Mouse (Mus musculus) hindbrain, embryonic 15.5 days (tissue): ENCODE measurements around the gene Ing2. TPM values are rescaled to one million over a fixed set of nuclear protein-coding genes. Genes with fewer than 3 reads are reported as not detected.
A peak's percentile ranks its signal among the peaks of the same experiment; 100 is the strongest.

ENCODE experiments used
- ATAC-seq: fragments of 200-750 bp; cut with Nextera tagmentation; 2 replicates; pipeline ENCODE4 v1.8.0; 2017; ENCODE audit warnings: low read depth, moderate number of reproducible peaks, moderate TSS enrichment; ENCODE audit not compliant: low FRiP score
- H3K27ac ChIP-seq: fragments of 300-500 bp; sonication (generic); replicated peaks from 2 replicates; pipeline ENCODE4 v1.5.1; 2015; ENCODE audit warnings: mild to moderate bottlenecking, inconsistent platforms
- H3K27me3 ChIP-seq: fragments of 300-500 bp; sonication (generic); 2 replicates; pipeline ENCODE4 v1.6.1; 2015; ENCODE audit warnings: control low read depth, inconsistent platforms
- H3K36me3 ChIP-seq: fragments of 300-500 bp; sonication (generic); 2 replicates; pipeline ENCODE4 v1.6.1; 2015; ENCODE audit warnings: control low read depth, inconsistent platforms
- H3K4me1 ChIP-seq: fragments of 300-500 bp; sonication (generic); replicated peaks from 2 replicates; pipeline ENCODE4 v1.6.1; 2015; ENCODE audit warnings: control low read depth, inconsistent platforms
- H3K4me2 ChIP-seq: fragments of 300-500 bp; sonication (generic); 2 replicates; pipeline ENCODE4 v1.6.1; 2015; ENCODE audit warnings: moderate library complexity, mild to moderate bottlenecking, inconsistent platforms
- H3K4me3 ChIP-seq: fragments of 300-500 bp; sonication (generic); 2 replicates; pipeline ENCODE4 v1.5.1; 2015; ENCODE audit warnings: mild to moderate bottlenecking, inconsistent platforms
- H3K9ac ChIP-seq: fragments of 300-500 bp; sonication (generic); 2 replicates; pipeline ENCODE4 v1.6.1; 2015; ENCODE audit warnings: inconsistent platforms
- H3K9me3 ChIP-seq: fragments of 300-500 bp; sonication (generic); 2 replicates; pipeline ENCODE4 v1.6.1; 2016; ENCODE audit warnings: control low read depth, inconsistent platforms
- WGBS: fragments of 180-500 bp; shearing (Covaris S2); methylation state at CpG from one replicate; pipeline ENCODE4 v1.1.7; 2015; 5-methylcytosine and 5-hydroxymethylcytosine counted together
- polyA plus RNA-seq: library from polyadenylated mRNA; unstranded; fragments of >200 nt; fragmentation: Nextera tagmentation; extraction: Ambion mirVana; gene quantifications from 2 replicates; pipeline ENCODE4 v1.2.1, GENCODE M21; 2015

Gene Ing2
- polyA plus RNA-seq, 1 experiment from 2014 or later = 6.7 TPM

- no peak overlapping the region for H3K4me3 ChIP-seq
- peaks cover 3% of the 10 kb centered on the region; the same call in 1 of the 2 replicates for H3K9me3 ChIP-seq
- no peak overlapping the region for H3K27ac ChIP-seq
- no peaks in the 10 kb centered on the region for H3K36me3 ChIP-seq
- peaks cover 5% of the 10 kb centered on the region; the same call in 1 of the 2 replicates for H3K27me3 ChIP-seq
- 70% methylated on average over 10 of the region's 10 CpGs for WGBS
- no peak overlapping the region for H3K4me2 ChIP-seq
- ATAC-seq = no peak
- H3K4me1 ChIP-seq = 0 out of 2 replicates have a peak, but pooled peaks cover 5% of the 10 kb centered on the region
- H3K9ac ChIP-seq = no peak overlapping the region
These were observed 16.5 kb upstream of the Ing2 start for GRCm38 (mm10) chr8:47691831-47692230.

GRCm38 (mm10) chr8:47691303-47691702 lies 15.9 kb upstream of the Ing2 start:
- no peak overlapping the region for H3K27ac ChIP-seq
- no peaks in the 10 kb centered on the region for H3K36me3 ChIP-seq
- 38% methylated on average over 7 of the region's 7 CpGs for WGBS
- H3K4me1 ChIP-seq = 0 out of 2 replicates have a peak, but pooled peaks cover 5% of the 10 kb centered on the region
- peaks cover 5% of the 10 kb centered on the region; the same call in 1 of the 2 replicates for H3K27me3 ChIP-seq
- H3K9ac ChIP-seq = no peak overlapping the region
- no peak overlapping the region for H3K4me3 ChIP-seq
- peaks cover 3% of the 10 kb centered on the region; the same call in 1 of the 2 replicates for H3K9me3 ChIP-seq
- ATAC-seq = no peak
- H3K4me2 ChIP-seq = peak overlapping the region; percentile 54

DNA sequence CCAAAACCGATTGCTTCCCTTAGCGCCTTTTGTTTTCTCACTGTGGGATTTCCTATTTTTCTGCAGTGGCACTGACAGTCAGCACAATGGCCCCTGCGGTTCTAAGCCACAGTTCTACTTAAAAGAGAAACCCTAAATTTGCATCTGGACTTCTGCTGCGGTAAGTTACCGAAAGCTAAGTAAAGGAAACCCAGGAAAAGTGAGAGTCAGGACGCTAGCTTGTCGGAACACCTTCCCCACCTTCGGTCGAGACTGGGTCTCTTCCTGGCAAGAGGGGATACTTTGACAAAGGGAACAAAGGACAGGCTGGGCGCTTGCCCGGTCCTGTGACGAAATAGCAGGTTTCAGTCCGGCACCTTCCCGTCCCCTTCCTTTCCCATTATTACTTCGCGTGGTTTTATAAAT lies 15.3 kb upstream of the Ing2 start:
- peak overlapping the region; percentile 23 for H3K4me3 ChIP-seq
- ATAC-seq = no peak
- no peak overlapping the region for H3K9ac ChIP-seq
- under 1% methylated on average over 16 of the region's 16 CpGs for WGBS
- H3K27ac ChIP-seq = no peak overlapping the region
- peaks cover 5% of the 10 kb centered on the region; the same call in 1 of the 2 replicates for H3K27me3 ChIP-seq
- H3K4me2 ChIP-seq = peak overlapping the region; percentile 54
- peaks cover 3% of the 10 kb centered on the region; the same call in 1 of the 2 replicates for H3K9me3 ChIP-seq
- H3K4me1 ChIP-seq = 0 out of 2 replicates have a peak, but pooled peaks cover 5% of the 10 kb centered on the region
- H3K36me3 ChIP-seq = no peaks in the 10 kb centered on the region

- Histone ChIP-seq H3K4me1 (0 out of 2 replicates have a peak, but pooled peaks cover 5% of the 10 kb centered on the region), H3K27me3 (peaks cover 5% of the 10 kb centered on the region; the same call in 1 of the 2 replicates), H3K9me3 (peaks cover 3% of the 10 kb centered on the region; the same call in 1 of the 2 replicates), H3K36me3 (no peaks in the 10 kb centered on the region), H3K27ac (no peak overlapping the region), H3K9ac (no peak overlapping the region), H3K4me3 (no peak overlapping the region), H3K4me2 (no peak overlapping the region)
- no peak for ATAC-seq
- 55% methylated on average over 12 of the region's 12 CpGs for WGBS
These were observed 14.5 kb upstream of the Ing2 start for GRCm38 (mm10) chr8:47689704-47690326.

DNA sequence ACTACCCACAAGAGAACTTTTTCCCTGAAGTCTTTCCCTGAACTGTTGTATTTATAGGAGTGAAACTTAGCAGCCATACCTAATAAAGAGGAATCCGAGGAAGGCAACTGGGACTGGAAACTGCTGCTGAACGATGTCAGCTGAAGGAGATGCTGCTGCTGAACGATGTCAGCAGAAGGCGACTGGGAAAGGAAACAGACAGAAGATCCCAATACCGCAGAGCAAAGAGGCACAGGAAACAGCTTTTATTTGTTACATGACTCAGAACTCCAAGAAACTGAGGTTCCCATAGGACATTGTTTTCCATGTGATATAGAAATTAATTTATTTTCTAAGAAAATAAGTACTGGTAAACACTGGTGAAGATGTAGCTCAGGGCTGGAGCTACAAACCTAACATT lies 9.1 kb upstream of the Ing2 start:
- Histone ChIP-seq H3K9ac (no peak overlapping the region), H3K36me3 (no peaks in the 10 kb centered on the region), H3K4me3 (no peak overlapping the region), H3K27me3 (no peaks in the 10 kb centered on the region), H3K4me1 (no peaks in the 10 kb centered on the region), H3K27ac (no peak overlapping the region), H3K4me2 (no peak overlapping the region), H3K9me3 (no peaks in the 10 kb centered on the region)
- 84% methylated on average over 5 of the region's 5 CpGs for WGBS
- ATAC-seq = no peak

- Histone ChIP-seq H3K27ac (no peak overlapping the region), H3K4me2 (no peak overlapping the region), H3K27me3 (no peaks in the 10 kb centered on the region), H3K36me3 (no peaks in the 10 kb centered on the region), H3K4me1 (no peaks in the 10 kb centered on the region), H3K9ac (no peak overlapping the region), H3K9me3 (no peaks in the 10 kb centered on the region), H3K4me3 (no peak overlapping the region)
- WGBS = 92% methylated on average over 9 of the region's 9 CpGs
- no peak for ATAC-seq
These were observed 8.6 kb upstream of the Ing2 start for GRCm38 (mm10) chr8:47683994-47684393.

GRCm38 (mm10) chr8:47680306-47680705 lies 5.0 kb upstream of the Ing2 start:
- 83% methylated on average over 4 of the region's 4 CpGs for WGBS
- Histone ChIP-seq H3K9me3 (no peaks in the 10 kb centered on the region), H3K4me1 (peaks cover 9% of the 10 kb centered on the region; the same call in 1 of the 2 replicates), H3K36me3 (no peaks in the 10 kb centered on the region), H3K27me3 (no peaks in the 10 kb centered on the region), H3K4me2 (no peak overlapping the region), H3K4me3 (no peak overlapping the region), H3K9ac (no peak overlapping the region), H3K27ac (no peak overlapping the region)
- ATAC-seq = no peak

DNA sequence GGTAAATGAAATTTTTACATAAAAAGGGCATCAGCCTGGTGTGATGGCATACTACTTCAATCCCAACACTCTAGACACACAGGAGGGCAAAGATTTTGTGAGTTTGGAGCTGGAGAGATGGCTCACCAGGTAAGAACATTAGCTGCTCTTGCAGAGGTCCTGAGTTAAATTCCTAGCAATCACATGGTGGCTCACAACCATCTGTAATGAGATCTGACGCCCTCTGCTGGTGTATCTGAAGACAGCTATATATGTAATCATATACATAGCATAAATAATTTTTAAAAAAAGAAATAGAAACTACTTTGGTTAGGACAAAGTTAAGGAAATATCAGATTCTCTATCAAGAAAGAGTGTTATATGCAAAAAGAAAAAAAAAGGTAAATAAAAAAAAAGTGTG lies 4.2 kb upstream of the Ing2 start:
- no peaks in the 10 kb centered on the region for H3K9me3 ChIP-seq
- no peak overlapping the region for H3K4me2 ChIP-seq
- no peak overlapping the region for H3K4me3 ChIP-seq
- H3K36me3 ChIP-seq = no peaks in the 10 kb centered on the region
- WGBS = 76% methylated on average over 1 of the region's 1 CpGs
- no peaks in the 10 kb centered on the region for H3K27me3 ChIP-seq
- H3K9ac ChIP-seq = no peak overlapping the region
- peaks cover 9% of the 10 kb centered on the region; the same call in 1 of the 2 replicates for H3K4me1 ChIP-seq
- ATAC-seq = no peak
- H3K27ac ChIP-seq = no peak overlapping the region

DNA sequence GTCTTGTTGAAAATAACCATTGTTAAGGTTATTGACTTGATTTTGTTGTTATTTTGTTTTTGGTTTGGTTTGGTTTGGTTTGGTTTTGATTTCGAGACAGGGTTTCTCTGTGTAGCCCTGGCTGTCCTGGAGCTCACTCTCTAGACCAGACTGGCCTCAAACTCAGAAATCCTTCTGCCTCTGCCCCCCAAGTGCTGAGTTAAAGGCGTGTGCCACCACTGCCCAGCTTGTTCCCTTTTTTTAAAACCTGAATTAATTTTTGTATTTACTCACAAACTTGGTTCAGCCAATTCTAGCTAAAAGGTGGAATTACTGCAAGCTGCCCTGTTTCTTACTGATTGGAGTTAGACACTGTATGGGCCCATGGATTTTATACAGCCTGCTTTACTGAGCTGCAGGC lies 1.3 kb upstream of the Ing2 start:
- H3K4me1 ChIP-seq = peaks cover 12% of the 10 kb centered on the region; the same call in 1 of the 2 replicates
- H3K4me2 ChIP-seq = peak overlapping the region; percentile 83
- H3K36me3 ChIP-seq = no peaks in the 10 kb centered on the region
- H3K9me3 ChIP-seq = no peaks in the 10 kb centered on the region
- peak overlapping the region; percentile 95 for H3K4me3 ChIP-seq
- no peak overlapping the region for H3K27ac ChIP-seq
- H3K27me3 ChIP-seq = no peaks in the 10 kb centered on the region
- WGBS = 42% methylated on average over 2 of the region's 2 CpGs
- no peak for ATAC-seq
- no peak overlapping the region for H3K9ac ChIP-seq

- Histone ChIP-seq H3K4me1 (peaks cover 12% of the 10 kb centered on the region; the same call in 1 of the 2 replicates), H3K4me3 (peak overlapping the region; percentile 95), H3K4me2 (peak overlapping the region; percentile 83), H3K27ac (peak overlapping the region; percentile 91; the same call in 1 of the 2 replicates), H3K9me3 (no peaks in the 10 kb centered on the region), H3K9ac (peak overlapping the region; percentile 68), H3K27me3 (no peaks in the 10 kb centered on the region), H3K36me3 (no peaks in the 10 kb centered on the region)
- 1% methylated on average over 15 of the region's 15 CpGs for WGBS
- ATAC-seq = no peak
These were observed 868 bp upstream of the Ing2 start for GRCm38 (mm10) chr8:47676224-47676623.

- no peak; the same call in 1 of the 2 replicates for ATAC-seq
- WGBS = under 1% methylated on average over 20 of the region's 20 CpGs
- H3K9ac ChIP-seq = peak overlapping the region; percentile 68
These were observed 430 bp upstream of the Ing2 start for GRCm38 (mm10) chr8:47675786-47676185.

GRCm38 (mm10) chr8:47674140-47674776 lies 1.1 kb downstream of the Ing2 start:
- Histone ChIP-seq H3K9ac (peak overlapping the region; percentile 78), H3K36me3 (no peaks in the 10 kb centered on the region), H3K27ac (peak overlapping the region; percentile 91), H3K9me3 (no peaks in the 10 kb centered on the region), H3K4me3 (peak overlapping the region; percentile 95), H3K4me2 (peak overlapping the region; percentile 56), H3K4me1 (peaks cover 12% of the 10 kb centered on the region; the same call in 1 of the 2 replicates), H3K27me3 (no peaks in the 10 kb centered on the region)
- WGBS = under 1% methylated on average over 53 of the region's 59 CpGs
- ATAC-seq = peak; percentile 14

More at GRCm38 (mm10) chr8:47675786-47676185, 430 bp upstream of the Ing2 start:
- Histone ChIP-seq H3K27ac (peak overlapping the region; percentile 91), H3K27me3 (no peaks in the 10 kb centered on the region), H3K4me2 (peak overlapping the region; percentile 83), H3K36me3 (no peaks in the 10 kb centered on the region), H3K4me3 (peak overlapping the region; percentile 95), H3K4me1 (peaks cover 12% of the 10 kb centered on the region; the same call in 1 of the 2 replicates), H3K9me3 (no peaks in the 10 kb centered on the region)
